Mouse (Mus musculus) midbrain, embryonic 16.5 days (tissue): ENCODE measurements around the gene Litaf. TPM values are rescaled to one million over a fixed set of nuclear protein-coding genes. Genes with fewer than 3 reads are reported as not detected.

Experiments used
- ATAC-seq: fragments of 200-750 bp; cut with Nextera tagmentation; 2 replicates; pipeline ENCODE4 v1.8.0; 2017; ENCODE audit warnings: moderate TSS enrichment
- H3K27ac ChIP-seq: fragments of 300-500 bp; sonication (generic); 2 replicates; pipeline ENCODE4 v1.5.1; 2014; ENCODE audit warnings: mild to moderate bottlenecking, low read length, mixed read lengths
- H3K27me3 ChIP-seq: fragments of 300-500 bp; sonication (generic); 2 replicates; pipeline ENCODE4 v1.6.1; 2014; ENCODE audit warnings: low read depth, low read length, mixed read lengths; ENCODE audit not compliant: control insufficient read depth, insufficient read depth
- H3K36me3 ChIP-seq: fragments of 300-500 bp; sonication (generic); 2 replicates; pipeline ENCODE4 v1.6.1; 2014; ENCODE audit warnings: mild to moderate bottlenecking, low read length, moderate library complexity, mixed read lengths; ENCODE audit not compliant: control insufficient read depth, insufficient read depth
- H3K4me1 ChIP-seq: fragments of 300-500 bp; sonication (generic); 2 replicates; pipeline ENCODE4 v1.6.1; 2014; ENCODE audit warnings: mild to moderate bottlenecking, low read length, mixed read lengths; ENCODE audit not compliant: control insufficient read depth, insufficient read depth
- H3K4me2 ChIP-seq: fragments of 300-500 bp; sonication (generic); 2 replicates; pipeline ENCODE4 v1.6.1; 2014; ENCODE audit warnings: mild to moderate bottlenecking, low read length, mixed read lengths
- H3K4me3 ChIP-seq: fragments of 300-500 bp; sonication (generic); 2 replicates; pipeline ENCODE4 v1.5.1; 2014; ENCODE audit warnings: low read depth, mild to moderate bottlenecking, low read length, moderate library complexity, mixed read lengths
- H3K9ac ChIP-seq: fragments of 300-500 bp; sonication (generic); 2 replicates; pipeline ENCODE4 v1.6.1; 2014; ENCODE audit warnings: low read depth, low read length, mixed read lengths
- H3K9me3 ChIP-seq: fragments of 300-500 bp; sonication (generic); replicated peaks from 2 replicates; pipeline ENCODE4 v1.6.1; 2014; ENCODE audit warnings: mild to moderate bottlenecking, low read length, mixed read lengths; ENCODE audit not compliant: control insufficient read depth, poor library complexity, severe bottlenecking
- WGBS: fragments of 180-500 bp; shearing (Covaris S2); extraction: QIAGEN DNeasy Blood & Tissue Kit; methylation state at CpG from one replicate; pipeline ENCODE4 v1.1.7; 2014; 5-methylcytosine and 5-hydroxymethylcytosine counted together
- polyA plus RNA-seq: library from polyadenylated mRNA; unstranded; fragments of >200 nt; fragmentation: Nextera tagmentation; extraction: Ambion mirVana; gene quantifications from 2 replicates; pipeline ENCODE4 v1.2.1, GENCODE M21; 2015

The Litaf gene
- polyA plus RNA-seq, 1 experiment from 2014 or later: 25.4 TPM

DNA sequence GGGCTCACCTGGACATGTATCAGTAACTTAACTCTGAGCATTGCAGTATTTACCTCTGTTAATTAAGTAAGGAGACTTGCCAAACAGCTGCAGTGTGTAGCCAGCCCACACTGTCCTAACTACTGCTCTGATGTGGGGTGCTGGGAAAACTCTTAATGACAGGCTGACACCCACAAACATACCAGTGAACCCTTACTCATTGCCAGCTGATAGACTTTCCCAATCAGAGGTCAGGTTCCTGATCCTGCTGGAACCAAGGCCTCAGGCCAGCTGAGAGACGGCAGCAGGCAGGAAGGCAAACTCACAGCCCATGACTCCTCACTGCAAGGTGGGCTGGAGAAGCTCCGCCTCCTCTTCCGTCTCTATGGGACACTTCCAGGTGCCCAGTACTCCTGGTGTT lies 113.1 kb downstream of the Litaf start:
- Histone ChIP-seq H3K9ac (no peak overlapping the region), H3K27me3 (no peaks in the 10 kb centered on the region), H3K27ac (no peak overlapping the region), H3K36me3 (no peaks in the 10 kb centered on the region), H3K4me3 (no peak overlapping the region), H3K4me1 (peaks cover 10% of the 10 kb centered on the region), H3K4me2 (no peak overlapping the region), H3K9me3 (no peaks in the 10 kb centered on the region; the same call in 1 of the 2 replicates)
- ATAC-seq: no peak
- WGBS: 96% methylated on average over 3 of the region's 3 CpGs

DNA sequence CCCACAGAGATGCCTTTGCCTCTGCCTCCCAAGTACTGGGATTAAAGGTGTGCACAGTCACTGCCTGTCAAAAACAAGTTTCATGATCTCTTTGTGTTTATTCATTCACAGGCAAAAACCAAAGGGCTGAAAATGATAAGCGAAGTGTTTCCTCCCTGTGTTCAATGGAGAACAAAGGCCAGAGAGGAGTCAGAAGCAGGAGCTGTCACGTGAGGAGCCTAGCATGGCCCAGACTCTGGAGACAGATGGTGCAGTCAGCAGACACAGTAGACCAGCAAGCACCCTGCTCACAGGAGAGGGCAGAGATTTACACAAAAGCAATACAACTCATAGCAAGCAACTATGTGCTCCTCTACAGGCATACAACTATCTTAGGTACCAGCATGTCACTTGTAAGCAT lies 113.9 kb downstream of the Litaf start:
- H3K4me3 ChIP-seq: no peak overlapping the region
- no peaks in the 10 kb centered on the region for H3K27me3 ChIP-seq
- no peak for ATAC-seq
- no peaks in the 10 kb centered on the region; the same call in 1 of the 2 replicates for H3K9me3 ChIP-seq
- no peak overlapping the region for H3K4me2 ChIP-seq
- H3K9ac ChIP-seq: no peak overlapping the region
- peaks cover 4% of the 10 kb centered on the region for H3K4me1 ChIP-seq
- WGBS: 61% methylated on average over 2 of the region's 2 CpGs
- H3K36me3 ChIP-seq: no peaks in the 10 kb centered on the region
- H3K27ac ChIP-seq: no peak overlapping the region

DNA sequence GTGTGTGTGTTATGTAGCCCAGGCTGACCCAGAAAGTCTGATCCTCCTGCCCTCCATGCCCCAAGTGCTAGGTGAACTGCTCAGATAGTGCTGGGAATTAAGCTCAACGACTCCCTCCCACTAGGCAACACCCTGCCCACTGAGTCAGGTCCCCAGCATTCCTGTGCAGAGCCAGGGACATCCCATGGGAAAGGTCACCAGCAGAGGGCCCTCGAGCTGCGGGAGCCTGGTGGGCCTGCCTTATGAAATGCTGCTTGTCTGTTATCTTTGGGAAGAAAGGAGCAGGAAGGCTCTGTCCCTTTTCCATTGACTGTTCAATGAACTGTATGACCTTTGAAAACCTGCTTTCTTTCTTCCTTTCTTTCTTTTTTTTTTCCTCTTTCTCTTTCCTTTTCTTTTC lies 114.4 kb downstream of the Litaf start:
- no peak overlapping the region for H3K27ac ChIP-seq
- 10% methylated on average over 3 of the region's 3 CpGs for WGBS
- no peaks in the 10 kb centered on the region for H3K36me3 ChIP-seq
- H3K4me3 ChIP-seq: no peak overlapping the region
- no peak overlapping the region for H3K9ac ChIP-seq
- H3K9me3 ChIP-seq: no peaks in the 10 kb centered on the region; the same call in 1 of the 2 replicates
- H3K4me2 ChIP-seq: no peak overlapping the region
- ATAC-seq: no peak
- H3K4me1 ChIP-seq: peaks cover 2% of the 10 kb centered on the region; the same call in 1 of the 2 replicates
- no peaks in the 10 kb centered on the region for H3K27me3 ChIP-seq

DNA sequence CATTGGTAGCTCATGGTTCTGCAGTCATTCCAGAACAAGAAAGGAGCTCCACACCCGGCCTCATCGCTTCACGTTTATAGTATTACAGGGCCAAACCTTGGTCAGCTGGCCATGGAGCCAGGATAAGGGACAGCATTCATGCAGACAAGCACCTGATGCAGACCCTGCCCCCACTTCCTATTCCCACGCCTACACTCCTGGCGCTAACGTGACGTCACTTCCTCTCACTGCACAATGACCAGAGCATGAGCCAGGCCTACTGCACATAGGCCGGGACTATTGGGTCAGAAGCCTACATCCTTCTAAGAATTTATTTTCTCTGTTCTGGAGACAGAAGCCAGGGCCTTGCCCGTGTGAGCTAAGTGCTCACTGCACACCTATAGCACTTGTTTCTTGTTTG lies 115.4 kb downstream of the Litaf start:
- H3K4me3 ChIP-seq: no peak overlapping the region
- no peak overlapping the region for H3K27ac ChIP-seq
- no peaks in the 10 kb centered on the region for H3K27me3 ChIP-seq
- no peak for ATAC-seq
- no peaks in the 10 kb centered on the region for H3K36me3 ChIP-seq
- H3K4me2 ChIP-seq: no peak overlapping the region
- H3K4me1 ChIP-seq: no peaks in the 10 kb centered on the region
- no peak overlapping the region for H3K9ac ChIP-seq
- H3K9me3 ChIP-seq: no peaks in the 10 kb centered on the region; the same call in 1 of the 2 replicates
- 87% methylated on average over 9 of the region's 9 CpGs for WGBS

DNA sequence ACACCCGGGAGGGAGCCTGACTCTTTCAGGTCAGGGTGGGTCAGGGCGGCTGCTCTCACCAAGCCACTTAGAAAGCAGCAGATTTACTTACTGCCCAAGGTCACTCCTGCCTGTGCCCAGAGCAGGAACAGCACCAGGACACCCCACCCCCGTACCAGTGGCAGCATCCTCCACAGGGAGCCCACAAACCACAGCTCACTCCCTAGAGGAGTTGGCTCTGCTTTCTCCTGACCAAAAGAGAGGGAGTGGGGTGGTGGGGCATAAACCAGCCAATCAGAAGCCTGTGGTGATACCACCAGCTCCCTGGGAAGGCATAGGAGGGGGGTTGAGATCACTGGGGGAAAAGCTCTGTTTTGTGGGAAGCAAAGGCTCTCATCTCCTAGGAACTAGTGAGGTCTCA lies 118.2 kb downstream of the Litaf start:
- Histone ChIP-seq H3K27ac (no peak overlapping the region), H3K4me2 (no peak overlapping the region), H3K36me3 (no peaks in the 10 kb centered on the region), H3K9ac (no peak overlapping the region), H3K9me3 (no peaks in the 10 kb centered on the region), H3K27me3 (no peaks in the 10 kb centered on the region), H3K4me1 (no peaks in the 10 kb centered on the region), H3K4me3 (no peak overlapping the region)
- no peak for ATAC-seq
- WGBS: 17% methylated on average over 3 of the region's 3 CpGs

DNA sequence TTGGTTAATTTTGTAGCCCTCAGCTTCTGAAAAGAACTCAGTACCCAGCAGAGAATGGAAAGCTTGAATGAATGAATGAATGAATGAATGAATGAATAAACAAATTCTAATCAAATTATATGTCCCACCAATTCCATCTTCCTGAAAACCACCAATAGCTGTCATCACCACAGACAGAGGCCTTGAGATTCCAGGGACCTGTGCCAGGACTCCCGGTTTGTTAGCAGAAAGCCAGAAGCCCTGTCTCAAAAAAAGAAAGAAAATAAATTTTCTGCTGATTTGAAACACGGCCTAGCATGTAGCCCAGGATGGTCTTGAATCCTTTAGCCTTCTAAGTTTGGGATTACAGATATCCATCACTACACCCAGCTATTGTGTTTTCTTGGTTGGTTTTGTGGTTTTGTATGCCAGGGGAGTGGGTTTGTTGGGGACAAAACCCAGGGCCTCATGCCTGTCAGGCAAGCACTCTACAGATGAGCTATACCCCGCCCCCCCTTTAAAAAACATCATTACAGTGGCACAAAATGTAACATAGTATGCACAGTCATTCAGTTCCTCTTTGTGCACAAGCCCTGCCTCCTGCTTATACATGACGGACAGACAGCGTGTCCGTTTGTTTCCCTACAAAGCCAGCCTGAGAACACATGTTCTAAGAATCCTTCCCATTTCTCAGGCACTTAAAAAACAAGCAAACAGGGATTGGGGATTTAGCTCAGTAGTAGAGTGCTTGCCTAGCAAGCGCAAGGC lies 120.4 kb downstream of the Litaf start:
- H3K4me3 ChIP-seq: no peak overlapping the region
- H3K27me3 ChIP-seq: no peaks in the 10 kb centered on the region
- no peaks in the 10 kb centered on the region for H3K9me3 ChIP-seq
- WGBS: 82% methylated on average over 7 of the region's 7 CpGs
- no peak overlapping the region for H3K9ac ChIP-seq
- H3K4me1 ChIP-seq: no peaks in the 10 kb centered on the region
- no peak overlapping the region for H3K27ac ChIP-seq
- H3K4me2 ChIP-seq: no peak overlapping the region
- H3K36me3 ChIP-seq: no peaks in the 10 kb centered on the region
- no peak for ATAC-seq

DNA sequence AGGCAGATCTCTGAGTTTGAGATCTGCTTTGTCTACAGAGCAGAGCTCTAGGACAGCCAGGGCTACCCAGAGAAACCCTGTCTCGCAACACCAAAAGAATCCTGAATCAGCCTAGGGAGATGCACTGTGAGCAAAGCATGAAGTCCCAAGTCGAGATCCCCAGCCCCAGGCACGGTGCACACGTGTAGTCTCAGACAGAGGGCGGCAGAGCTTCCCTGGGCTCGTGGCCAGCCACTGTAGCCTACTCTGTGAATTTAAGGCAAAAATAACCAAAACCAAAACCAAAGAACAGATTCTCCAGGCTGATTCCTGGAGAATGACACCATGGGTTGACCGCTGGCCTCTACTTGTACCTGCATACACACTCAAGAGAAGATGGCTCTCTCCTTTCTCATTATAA lies 121.4 kb downstream of the Litaf start:
- no peak overlapping the region for H3K4me3 ChIP-seq
- H3K27ac ChIP-seq: no peak overlapping the region
- H3K9me3 ChIP-seq: no peaks in the 10 kb centered on the region
- no peak for ATAC-seq
- H3K36me3 ChIP-seq: no peaks in the 10 kb centered on the region
- no peaks in the 10 kb centered on the region for H3K27me3 ChIP-seq
- H3K4me1 ChIP-seq: no peaks in the 10 kb centered on the region
- 86% methylated on average over 7 of the region's 7 CpGs for WGBS
- no peak overlapping the region for H3K4me2 ChIP-seq
- no peak overlapping the region for H3K9ac ChIP-seq

DNA sequence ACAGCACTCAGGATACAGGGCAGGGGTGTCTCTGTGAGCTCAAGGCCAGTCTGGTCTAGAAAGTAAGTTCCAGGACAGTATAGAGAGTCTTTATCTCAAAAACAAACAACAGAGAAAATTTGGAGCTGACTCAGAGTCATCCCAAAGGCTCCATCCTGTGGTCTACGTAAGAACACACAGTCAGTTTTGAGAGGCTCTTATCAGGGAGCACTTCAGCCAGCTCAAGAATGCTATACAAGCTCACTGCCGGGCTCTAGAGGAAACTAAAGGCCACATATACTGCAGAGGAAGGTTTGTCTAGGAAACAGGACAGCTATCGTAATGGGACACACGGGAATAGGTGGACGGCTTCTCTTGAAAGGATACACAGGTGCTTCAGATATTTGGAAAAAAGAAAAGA lies 122.7 kb downstream of the Litaf start:
- H3K9ac ChIP-seq: no peak overlapping the region
- no peaks in the 10 kb centered on the region for H3K36me3 ChIP-seq
- H3K4me1 ChIP-seq: no peaks in the 10 kb centered on the region
- H3K27me3 ChIP-seq: no peaks in the 10 kb centered on the region
- no peak overlapping the region for H3K27ac ChIP-seq
- no peak overlapping the region for H3K4me2 ChIP-seq
- no peak overlapping the region for H3K4me3 ChIP-seq
- ATAC-seq: no peak
- H3K9me3 ChIP-seq: no peaks in the 10 kb centered on the region
- WGBS: 76% methylated on average over 5 of the region's 5 CpGs

DNA sequence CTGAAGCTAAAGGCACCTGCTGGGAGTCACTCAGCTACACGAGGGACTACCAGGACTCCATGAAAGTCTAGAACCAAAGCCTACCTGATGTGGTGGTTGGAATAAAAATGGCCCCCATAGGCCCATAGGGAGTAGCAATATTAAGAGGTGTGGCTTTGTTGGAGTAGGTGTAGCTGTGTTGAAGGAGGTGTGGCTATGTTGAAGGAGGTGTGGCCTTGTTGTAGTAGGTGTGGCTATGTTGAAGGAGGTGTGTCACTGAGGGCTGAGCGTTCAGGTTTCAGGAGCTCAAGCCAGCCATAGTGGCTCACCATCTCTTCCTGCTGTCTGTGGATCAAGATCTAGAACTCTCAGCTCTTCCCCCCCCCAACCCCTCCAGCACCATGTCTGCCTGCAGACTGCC lies 125.3 kb downstream of the Litaf start:
- Histone ChIP-seq H3K4me1 (no peaks in the 10 kb centered on the region), H3K9me3 (no peaks in the 10 kb centered on the region), H3K4me2 (no peak overlapping the region), H3K36me3 (no peaks in the 10 kb centered on the region), H3K9ac (no peak overlapping the region), H3K27ac (no peak overlapping the region), H3K27me3 (no peaks in the 10 kb centered on the region), H3K4me3 (no peak overlapping the region)
- 89% methylated on average over 2 of the region's 2 CpGs for WGBS
- no peak for ATAC-seq
